Mouse (Mus musculus) kidney, embryonic 16.5 days (tissue): Measurements from ENCODE around the gene 1700024P04Rik. TPM values are rescaled to one million over a fixed set of nuclear protein-coding genes. Genes with fewer than 3 reads are reported as not detected.
A peak's percentile ranks its signal among the peaks of the same experiment; 100 is the strongest.

ENCODE experiments used
- ATAC-seq: fragments of 200-750 bp; cut with Nextera tagmentation; 2 replicates; pipeline ENCODE4 v1.8.0; 2017; ENCODE audit warnings: moderate TSS enrichment; ENCODE audit not compliant: low FRiP score, low TSS enrichment
- H3K27ac ChIP-seq: fragments of 300-500 bp; sonication (generic); 2 replicates; pipeline ENCODE4 v1.5.1; 2014; ENCODE audit warnings: low read length
- H3K27me3 ChIP-seq: fragments of 300-500 bp; sonication (generic); 2 replicates; pipeline ENCODE4 v1.6.1; 2014; ENCODE audit warnings: low read length, control low read depth, mixed read lengths; ENCODE audit not compliant: insufficient read depth
- H3K36me3 ChIP-seq: fragments of 300-500 bp; sonication (generic); 2 replicates; pipeline ENCODE4 v1.6.1; 2014; ENCODE audit warnings: low read length, control low read depth, mixed read lengths; ENCODE audit not compliant: insufficient read depth
- H3K4me1 ChIP-seq: fragments of 300-500 bp; sonication (generic); 2 replicates; pipeline ENCODE4 v1.6.1; 2014; ENCODE audit warnings: low read length, control low read depth, mixed read lengths; ENCODE audit not compliant: insufficient read depth
- H3K4me2 ChIP-seq: fragments of 300-500 bp; sonication (generic); replicated peaks from 2 replicates; pipeline ENCODE4 v1.6.1; 2014; ENCODE audit warnings: low read depth, low read length
- H3K4me3 ChIP-seq: fragments of 300-500 bp; sonication (generic); 2 replicates; pipeline ENCODE4 v1.5.1; 2014; ENCODE audit warnings: mild to moderate bottlenecking, low read length
- H3K9ac ChIP-seq: fragments of 300-500 bp; sonication (generic); replicated peaks from 2 replicates; pipeline ENCODE4 v1.6.1; 2014; ENCODE audit warnings: low read length
- H3K9me3 ChIP-seq: fragments of 300-500 bp; sonication (generic); 2 replicates; pipeline ENCODE4 v1.6.1; 2016; ENCODE audit warnings: low read length, control low read depth
- WGBS: fragments of 180-500 bp; shearing (Covaris S2); extraction: QIAGEN DNeasy Blood & Tissue Kit; methylation state at CpG from one replicate; pipeline ENCODE4 v1.1.7; 2014; 5-methylcytosine and 5-hydroxymethylcytosine counted together
- polyA plus RNA-seq: library from polyadenylated mRNA; unstranded; fragments of >200 nt; fragmentation: Nextera tagmentation; extraction: Ambion mirVana; gene quantifications from 2 replicates; pipeline ENCODE4 v1.2.1, GENCODE M21; 2015

1700024P04Rik gene
- polyA plus RNA-seq = not detected in 2 replicates

DNA sequence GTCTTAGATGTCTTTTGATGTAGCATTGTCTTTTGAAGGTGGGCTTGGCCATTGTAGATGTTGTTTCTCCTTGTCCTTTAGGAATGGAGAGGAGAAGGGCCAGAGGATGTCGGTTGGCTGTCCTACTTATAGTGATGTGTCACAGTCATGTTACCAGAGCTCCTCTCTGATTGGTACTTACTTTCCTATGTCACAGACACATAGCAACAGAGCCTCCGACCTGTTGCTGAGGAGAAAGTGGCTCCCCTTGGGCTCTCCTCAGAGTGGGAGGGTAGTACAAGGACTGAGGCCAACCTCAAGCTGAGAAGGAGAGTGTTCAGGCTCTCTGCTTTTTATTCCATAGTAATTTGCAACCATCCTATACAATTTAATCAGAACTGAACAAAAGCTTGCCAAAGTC, at the start of gene 1700024P04Rik:
TSS of gene 1700024P04Rik (minus strand) at position 101 of the 400 bp plus-strand sequence.
- Histone ChIP-seq H3K27me3 (no peaks in the 10 kb centered on the region), H3K36me3 (no peaks in the 10 kb centered on the region), H3K4me3 (no peak within 1 kb of the TSS), H3K9ac (no peak within 1 kb of the TSS), H3K4me2 (no peak within 1 kb of the TSS), H3K27ac (no peak within 1 kb of the TSS), H3K9me3 (no peaks in the 10 kb centered on the region), H3K4me1 (no peaks in the 10 kb centered on the region)
- 68% methylated on average over 2 of the region's 2 CpGs for WGBS
- no peak for ATAC-seq

DNA sequence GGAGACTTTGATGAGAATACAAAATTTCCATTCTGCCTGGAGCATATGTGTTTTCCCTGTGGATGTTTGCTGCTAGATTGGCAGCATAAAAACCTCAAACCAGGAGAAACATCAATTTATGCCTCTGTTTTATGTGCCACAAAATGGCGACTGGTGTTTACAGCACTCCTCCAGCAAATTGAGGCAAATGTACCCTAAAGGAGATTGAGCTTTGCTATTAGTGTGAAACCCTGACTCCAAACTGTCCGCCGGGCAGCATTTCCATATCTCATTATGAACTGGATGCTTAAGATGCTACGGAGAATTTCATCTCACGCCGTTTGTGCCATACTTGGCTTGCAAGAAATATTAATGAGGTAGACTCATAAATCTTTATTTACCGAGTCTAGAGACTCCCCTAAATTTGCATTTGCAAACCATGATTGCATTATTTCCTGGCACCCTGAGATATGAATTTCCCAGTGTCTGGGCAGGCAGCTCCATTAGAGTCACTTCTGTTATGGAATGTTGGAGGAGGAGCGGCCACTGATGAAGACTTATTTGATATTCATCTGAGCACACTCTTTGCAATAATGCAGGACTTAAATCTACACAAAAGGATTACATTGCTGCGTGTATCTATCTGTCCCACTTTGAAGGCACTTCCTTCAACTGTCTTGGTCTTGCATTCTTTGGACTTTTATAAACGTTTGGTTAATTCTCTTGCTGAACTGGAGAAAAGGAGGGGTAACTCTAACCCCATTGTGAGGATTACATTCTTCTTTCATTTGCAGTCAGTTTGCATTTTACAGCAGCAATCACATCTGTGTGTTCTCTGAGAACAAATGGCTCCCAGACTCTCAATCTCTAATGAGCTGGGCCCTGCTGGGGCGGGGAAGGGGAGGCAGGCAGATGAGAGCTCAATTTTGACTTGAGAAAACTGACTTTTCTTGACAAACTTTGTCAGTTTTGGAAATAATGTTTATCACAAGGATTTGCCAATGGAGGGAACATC, 47.2 kb upstream of the 1700024P04Rik start:
- no peaks in the 10 kb centered on the region for H3K27me3 ChIP-seq
- 58% methylated on average over 11 of the region's 11 CpGs for WGBS
- H3K36me3 ChIP-seq = no peaks in the 10 kb centered on the region
- peaks cover 10% of the 10 kb centered on the region for H3K4me1 ChIP-seq
- H3K9ac ChIP-seq = no peak overlapping the region
- no peaks in the 10 kb centered on the region for H3K9me3 ChIP-seq
- H3K27ac ChIP-seq = no peak overlapping the region
- ATAC-seq = no peak
- H3K4me3 ChIP-seq = no peak overlapping the region
- H3K4me2 ChIP-seq = no peak overlapping the region

DNA sequence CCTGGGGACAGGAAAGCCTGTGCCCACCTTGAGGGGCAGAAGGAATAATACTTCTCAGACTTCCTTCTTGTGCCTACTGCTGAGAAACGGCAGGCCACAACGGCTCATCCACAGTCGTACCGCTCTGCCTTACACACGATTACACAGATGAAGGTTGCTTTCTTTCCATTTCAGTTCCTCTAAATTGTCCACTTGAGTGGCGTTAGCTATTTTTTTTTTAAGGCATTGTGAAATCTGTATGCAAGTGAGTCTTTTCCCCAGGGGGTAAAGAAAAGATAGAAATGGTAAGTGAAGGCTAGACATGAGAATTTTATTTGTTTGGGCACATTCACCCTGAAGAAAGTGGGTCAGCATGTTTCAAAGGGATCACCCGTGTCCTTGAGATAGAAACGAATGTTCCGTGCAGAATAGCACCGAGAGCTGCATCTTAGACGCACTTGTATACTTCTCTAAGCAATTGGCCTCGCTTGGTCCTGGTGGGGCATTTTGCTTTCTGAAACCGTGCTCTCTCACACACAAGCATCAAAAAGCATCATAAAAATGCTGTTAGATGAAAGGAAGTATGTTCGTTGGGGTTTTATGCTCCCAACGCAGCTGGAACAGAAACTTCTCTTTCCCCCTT, 46.3 kb upstream of the 1700024P04Rik start:
- 60% methylated on average over 15 of the region's 15 CpGs for WGBS
- no peak overlapping the region for H3K4me2 ChIP-seq
- ATAC-seq = no peak

DNA sequence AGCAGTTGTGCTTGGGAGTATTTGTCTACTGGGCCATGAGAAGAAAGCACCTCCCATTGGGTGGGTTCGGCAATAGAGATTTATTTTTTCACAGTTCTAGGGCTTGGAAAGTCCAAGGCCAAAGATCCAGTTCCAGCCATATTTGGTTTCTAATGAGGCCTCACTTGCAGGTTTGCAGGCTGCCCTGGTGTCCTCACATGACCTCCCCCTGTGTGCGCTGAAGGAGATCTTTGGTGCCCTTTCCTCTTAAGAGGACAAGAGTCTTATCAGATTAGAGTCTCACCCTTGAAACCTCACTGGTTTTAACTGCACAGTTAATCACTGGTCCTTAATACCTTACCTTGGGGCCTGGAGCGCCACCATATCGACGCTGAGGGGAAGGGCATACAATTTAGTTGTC, 40.9 kb upstream of the 1700024P04Rik start:
- ATAC-seq = peak; percentile 61; the same call in 1 of the 2 replicates
- H3K36me3 ChIP-seq = no peaks in the 10 kb centered on the region
- H3K4me3 ChIP-seq = no peak overlapping the region
- no peak overlapping the region for H3K9ac ChIP-seq
- H3K27me3 ChIP-seq = no peaks in the 10 kb centered on the region
- H3K27ac ChIP-seq = no peak overlapping the region
- WGBS = 59% methylated on average over 5 of the region's 5 CpGs
- H3K9me3 ChIP-seq = no peaks in the 10 kb centered on the region
- peaks cover 10% of the 10 kb centered on the region for H3K4me1 ChIP-seq
- H3K4me2 ChIP-seq = no peak overlapping the region

More for the DNA sequence above, 46.3 kb upstream of the 1700024P04Rik start:
- H3K4me1 ChIP-seq = peaks cover 10% of the 10 kb centered on the region
- no peaks in the 10 kb centered on the region for H3K27me3 ChIP-seq
- no peak overlapping the region for H3K4me3 ChIP-seq
- no peak overlapping the region for H3K27ac ChIP-seq
- no peaks in the 10 kb centered on the region for H3K36me3 ChIP-seq
- no peak overlapping the region for H3K9ac ChIP-seq
- H3K9me3 ChIP-seq = no peaks in the 10 kb centered on the region

DNA sequence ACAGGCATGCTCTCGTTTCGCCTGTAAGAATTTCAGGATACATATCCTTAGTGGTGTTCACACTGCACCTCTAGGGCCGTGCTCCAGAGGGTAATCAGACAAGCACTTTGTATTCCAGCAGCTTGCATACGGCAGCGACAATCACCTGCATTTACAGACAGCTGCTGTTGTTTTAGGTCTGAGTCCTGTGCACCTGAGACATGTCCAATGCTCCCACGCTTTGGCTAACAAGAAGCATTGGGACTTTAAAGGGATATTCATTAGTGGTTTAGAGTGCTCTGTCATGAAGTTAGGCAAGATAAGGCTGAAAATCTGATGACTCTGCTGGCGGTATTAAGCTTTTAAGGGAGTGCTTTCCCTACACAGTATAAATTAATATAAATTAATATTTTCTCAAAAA, 37.7 kb upstream of the 1700024P04Rik start:
- no peak overlapping the region for H3K9ac ChIP-seq

DNA sequence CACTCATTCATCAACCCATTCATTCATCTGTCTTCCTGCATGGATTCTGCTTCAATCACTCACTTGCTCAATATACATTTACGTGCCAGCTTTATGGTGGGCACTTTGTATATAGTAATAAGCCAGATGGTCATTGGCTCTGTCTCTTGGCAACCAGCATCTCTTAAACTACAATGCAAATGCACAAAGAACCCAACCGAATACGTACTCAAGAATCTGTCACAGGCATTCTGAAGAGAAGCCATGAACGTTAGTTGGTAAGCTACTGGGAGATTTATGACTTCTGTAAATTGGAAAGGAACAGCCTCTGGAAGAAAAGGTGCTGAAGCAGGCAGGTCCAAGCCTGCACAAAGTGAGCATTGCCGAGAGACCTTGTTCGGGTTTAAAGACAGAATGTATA, 36.8 kb upstream of the 1700024P04Rik start:
- no peak overlapping the region for H3K27ac ChIP-seq
- no peak for ATAC-seq
- H3K4me1 ChIP-seq = peaks cover 7% of the 10 kb centered on the region
- WGBS = 71% methylated on average over 6 of the region's 6 CpGs
- H3K9ac ChIP-seq = no peak overlapping the region
- no peaks in the 10 kb centered on the region for H3K36me3 ChIP-seq
- H3K9me3 ChIP-seq = no peaks in the 10 kb centered on the region
- H3K4me3 ChIP-seq = no peak overlapping the region
- no peaks in the 10 kb centered on the region for H3K27me3 ChIP-seq
- no peak overlapping the region for H3K4me2 ChIP-seq

More for the DNA sequence above, 37.7 kb upstream of the 1700024P04Rik start:
- Histone ChIP-seq H3K36me3 (no peaks in the 10 kb centered on the region), H3K27ac (no peak overlapping the region), H3K4me3 (no peak overlapping the region), H3K4me1 (peaks cover 7% of the 10 kb centered on the region), H3K9me3 (no peaks in the 10 kb centered on the region), H3K4me2 (no peak overlapping the region), H3K27me3 (no peaks in the 10 kb centered on the region)
- no peak for ATAC-seq
- 79% methylated on average over 7 of the region's 7 CpGs for WGBS

DNA sequence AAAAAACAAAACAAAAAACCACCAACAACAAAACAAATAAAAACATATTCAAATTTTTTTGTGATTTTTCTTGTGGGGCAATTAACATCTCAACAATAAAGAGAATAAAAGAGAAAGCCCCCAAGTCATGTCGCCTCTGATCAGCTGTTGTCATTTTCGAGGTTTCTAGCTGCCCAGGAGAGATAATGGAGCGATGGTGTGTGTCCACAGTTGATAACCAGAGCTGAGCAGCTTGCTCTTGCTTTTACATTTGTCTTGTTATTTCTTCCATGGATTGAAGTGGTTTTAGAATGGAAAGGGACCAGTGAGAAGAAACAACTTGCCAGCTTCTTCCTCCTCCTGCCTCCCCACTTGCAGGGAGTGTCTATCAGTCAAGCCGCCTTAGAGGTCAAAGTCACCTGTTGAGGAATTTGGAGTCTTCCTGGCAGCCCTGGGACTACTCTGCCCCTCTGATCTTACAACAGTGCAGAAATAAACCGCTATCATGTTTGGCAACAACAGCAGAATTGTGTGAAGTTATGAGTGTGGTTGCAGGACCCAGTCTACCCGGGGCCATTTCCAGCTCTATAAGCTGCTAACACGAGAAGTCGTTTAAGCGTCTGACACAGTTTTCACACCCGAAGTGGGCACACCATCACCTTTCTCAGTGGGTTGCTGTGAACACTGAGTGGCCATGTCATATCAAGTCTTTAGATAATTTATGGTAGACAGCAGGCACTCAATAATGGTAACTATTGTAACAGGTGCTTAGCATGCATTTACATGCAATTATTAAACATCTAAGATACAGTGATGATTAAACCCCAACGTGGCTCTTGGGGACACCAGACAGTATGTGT, 35.7 kb upstream of the 1700024P04Rik start:
- Histone ChIP-seq H3K9me3 (no peaks in the 10 kb centered on the region), H3K27ac (no peak overlapping the region), H3K9ac (no peak overlapping the region), H3K4me3 (no peak overlapping the region), H3K4me1 (peaks cover 7% of the 10 kb centered on the region), H3K4me2 (no peak overlapping the region), H3K27me3 (no peaks in the 10 kb centered on the region), H3K36me3 (no peaks in the 10 kb centered on the region)
- WGBS = 88% methylated on average over 11 of the region's 11 CpGs
- ATAC-seq = no peak

DNA sequence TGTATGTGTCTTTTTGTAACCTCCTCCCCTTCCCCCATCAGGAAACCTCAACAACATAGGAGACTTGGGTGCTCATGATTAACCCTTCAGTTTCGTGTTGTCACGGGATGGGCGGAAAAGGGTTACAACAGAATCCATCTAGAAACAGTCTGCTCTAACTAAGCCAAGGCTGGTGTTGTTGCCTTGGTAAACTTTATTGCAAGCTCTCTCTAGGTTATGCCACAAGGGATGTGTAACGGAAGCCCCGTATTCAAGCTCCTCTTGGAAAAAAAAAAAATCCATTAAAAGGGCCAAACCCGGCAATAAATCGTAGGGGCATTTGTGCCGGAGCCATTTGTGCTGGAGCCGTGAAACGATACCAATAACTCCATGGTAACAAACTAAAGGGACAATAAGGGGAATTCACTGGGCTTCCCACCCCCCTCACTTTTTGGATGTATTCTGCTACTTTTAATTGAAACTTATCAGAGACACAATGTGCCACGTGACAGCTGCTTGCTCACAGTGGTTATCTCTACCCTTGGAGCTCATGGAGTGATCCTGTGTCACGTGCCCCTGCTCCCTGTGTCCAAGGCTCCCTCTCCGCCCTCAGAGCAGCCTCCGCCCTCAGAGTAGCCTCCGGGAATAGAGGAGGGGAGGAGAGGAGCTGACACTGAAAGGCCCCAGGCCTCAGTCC, 34.3 kb upstream of the 1700024P04Rik start:
- H3K4me3 ChIP-seq = 0 out of 2 replicates have a peak overlapping the region, but pooled peaks have one; percentile 4
- peak overlapping the region; percentile 42 for H3K4me2 ChIP-seq
- no peaks in the 10 kb centered on the region for H3K27me3 ChIP-seq
- WGBS = 22% methylated on average over 15 of the region's 15 CpGs
- no peak overlapping the region for H3K27ac ChIP-seq
- no peaks in the 10 kb centered on the region for H3K9me3 ChIP-seq
- H3K4me1 ChIP-seq = peaks cover 7% of the 10 kb centered on the region
- no peak overlapping the region for H3K9ac ChIP-seq
- no peaks in the 10 kb centered on the region for H3K36me3 ChIP-seq
- ATAC-seq = peak; percentile 87

DNA sequence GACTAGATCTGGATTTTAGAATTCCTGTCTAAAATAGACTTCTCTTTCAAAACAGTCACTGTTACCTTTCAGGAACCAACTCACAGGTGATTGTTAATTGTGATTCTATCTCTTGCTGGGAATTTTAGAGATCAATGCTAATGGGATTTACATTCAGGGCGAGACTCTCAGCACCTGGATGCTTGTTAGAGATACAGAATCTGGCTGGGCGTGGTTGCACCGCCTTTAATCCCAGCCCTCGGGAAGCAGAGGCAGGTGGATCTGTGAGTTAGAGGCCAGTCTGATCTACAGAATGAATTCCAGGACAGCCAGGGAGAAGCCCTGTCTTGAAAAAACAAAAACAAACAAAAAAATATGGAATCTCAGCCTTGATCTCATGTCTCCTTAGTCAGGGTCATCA, 32.3 kb upstream of the 1700024P04Rik start:
- Histone ChIP-seq H3K4me1 (peaks cover 12% of the 10 kb centered on the region), H3K4me3 (no peak overlapping the region), H3K4me2 (no peak overlapping the region), H3K27ac (no peak overlapping the region), H3K36me3 (no peaks in the 10 kb centered on the region), H3K9me3 (no peaks in the 10 kb centered on the region), H3K9ac (no peak overlapping the region), H3K27me3 (no peaks in the 10 kb centered on the region)
- 77% methylated on average over 4 of the region's 4 CpGs for WGBS
- no peak for ATAC-seq
